Mouse (Mus musculus): ENCODE data around the gene Anks1. TPM values are rescaled to one million over a fixed set of nuclear protein-coding genes. Genes with fewer than 3 reads are reported as not detected.

Gene Anks1
- polyA plus RNA-seq, 1 experiment from 2014 or later: 15.5 TPM

GRCm38 (mm10) chr17:28070256-28070655 lies 161.2 kb downstream of the Anks1 start:
- no peak overlapping the region for H3K4me3 ChIP-seq
- 0 out of 2 replicates have a peak, but pooled peaks cover 6% of the 10 kb centered on the region for H3K27me3 ChIP-seq (ENCODE audit: low read depth, poor library complexity, severe bottlenecking)
- peaks cover 12% of the 10 kb centered on the region for H3K4me1 ChIP-seq
- no peak for DNase-seq (ENCODE audit: low spot score)
- H3K9me3 ChIP-seq (replicated peaks): no peaks in the 10 kb centered on the region
- no peak overlapping the region for H3K27ac ChIP-seq
- 93% methylated on average over 13 of the region's 13 CpGs for WGBS
- no peaks in the 10 kb centered on the region for H3K36me3 ChIP-seq

- Histone ChIP-seq H3K27ac (no peak overlapping the region), H3K36me3 (no peaks in the 10 kb centered on the region), H3K4me3 (no peak overlapping the region), H3K9me3 (replicated peaks) (no peaks in the 10 kb centered on the region), H3K27me3 (ENCODE audit: low read depth, poor library complexity, severe bottlenecking) (peaks cover 6% of the 10 kb centered on the region; the same call in 1 of the 2 replicates), H3K4me1 (peaks cover 6% of the 10 kb centered on the region; the same call in 1 of the 2 replicates)
- DNase-seq (ENCODE audit: low spot score): no peak
- WGBS: 75% methylated on average over 2 of the region's 2 CpGs
Observed at GRCm38 (mm10) chr17:28072730-28073129, 163.6 kb downstream of the Anks1 start.

GRCm38 (mm10) chr17:28074486-28074885 lies 165.4 kb downstream of the Anks1 start:
- no peak overlapping the region for H3K27ac ChIP-seq
- DNase-seq (ENCODE audit: low spot score): no peak
- H3K4me3 ChIP-seq: no peak overlapping the region
- peaks cover 6% of the 10 kb centered on the region; the same call in 1 of the 2 replicates for H3K27me3 ChIP-seq (ENCODE audit: low read depth, poor library complexity, severe bottlenecking)
- H3K4me1 ChIP-seq: peaks cover 5% of the 10 kb centered on the region
- WGBS: 77% methylated on average over 7 of the region's 7 CpGs
- H3K9me3 ChIP-seq (replicated peaks): no peaks in the 10 kb centered on the region
- H3K36me3 ChIP-seq: no peaks in the 10 kb centered on the region

GRCm38 (mm10) chr17:28078028-28078427 lies 168.9 kb downstream of the Anks1 start:
- peaks cover 12% of the 10 kb centered on the region for H3K27me3 ChIP-seq (ENCODE audit: low read depth, poor library complexity, severe bottlenecking)
- no peaks in the 10 kb centered on the region for H3K9me3 ChIP-seq (replicated peaks)
- no peak for DNase-seq (ENCODE audit: low spot score)
- H3K27ac ChIP-seq: no peak overlapping the region
- no peak overlapping the region for H3K4me3 ChIP-seq
- 84% methylated on average over 9 of the region's 9 CpGs for WGBS
- peaks cover 23% of the 10 kb centered on the region for H3K4me1 ChIP-seq
- no peaks in the 10 kb centered on the region for H3K36me3 ChIP-seq

- peak; percentile 95 for DNase-seq (ENCODE audit: low spot score)
- Histone ChIP-seq H3K36me3 (no peaks in the 10 kb centered on the region), H3K27ac (peak overlapping the region; percentile 79), H3K27me3 (ENCODE audit: low read depth, poor library complexity, severe bottlenecking) (peaks cover 21% of the 10 kb centered on the region), H3K4me3 (peak overlapping the region; percentile 70), H3K9me3 (replicated peaks) (no peaks in the 10 kb centered on the region), H3K4me1 (peaks cover 37% of the 10 kb centered on the region)
- WGBS: 1% methylated on average over 25 of the region's 25 CpGs
Observed at GRCm38 (mm10) chr17:28079618-28080017, 170.5 kb downstream of the Anks1 start.

- H3K27ac ChIP-seq: peak within 1 kb of the TSS; percentile 79
- H3K4me1 ChIP-seq: peaks cover 43% of the 10 kb centered on the region
- H3K27me3 ChIP-seq (ENCODE audit: low read depth, poor library complexity, severe bottlenecking): peaks cover 21% of the 10 kb centered on the region
- DNase-seq (ENCODE audit: low spot score): peak; percentile 83
- no peaks in the 10 kb centered on the region for H3K9me3 ChIP-seq (replicated peaks)
- WGBS: 2% methylated on average over 56 of the region's 57 CpGs
- no peaks in the 10 kb centered on the region for H3K36me3 ChIP-seq
- H3K4me3 ChIP-seq: peak within 1 kb of the TSS; percentile 70
Observed at GRCm38 (mm10) chr17:28080045-28080816, 171.1 kb downstream of the Anks1 start, which contains the start of gene Tcp11. TSS of gene Tcp11 (minus strand) at chr17:28080639.

GRCm38 (mm10) chr17:28080817-28081165 lies 171.7 kb downstream of the Anks1 start:
- Histone ChIP-seq H3K4me3 (peak overlapping the region; percentile 70), H3K4me1 (peaks cover 49% of the 10 kb centered on the region), H3K27ac (peak overlapping the region; percentile 79), H3K9me3 (replicated peaks) (no peaks in the 10 kb centered on the region), H3K27me3 (ENCODE audit: low read depth, poor library complexity, severe bottlenecking) (peaks cover 21% of the 10 kb centered on the region), H3K36me3 (no peaks in the 10 kb centered on the region)
- 16% methylated on average over 9 of the region's 9 CpGs for WGBS
- DNase-seq (ENCODE audit: low spot score): no peak

- 61% methylated on average over 9 of the region's 9 CpGs for WGBS
Observed at GRCm38 (mm10) chr17:28081385-28081784, 172.3 kb downstream of the Anks1 start.

GRCm38 (mm10) chr17:28081856-28082255 lies 172.8 kb downstream of the Anks1 start:
- Histone ChIP-seq H3K4me3 (no peak overlapping the region), H3K27ac (no peak overlapping the region), H3K36me3 (no peaks in the 10 kb centered on the region), H3K27me3 (ENCODE audit: low read depth, poor library complexity, severe bottlenecking) (peaks cover 21% of the 10 kb centered on the region; the same call in 1 of the 2 replicates), H3K9me3 (replicated peaks) (no peaks in the 10 kb centered on the region), H3K4me1 (peaks cover 58% of the 10 kb centered on the region)
- DNase-seq (ENCODE audit: low spot score): no peak
- 93% methylated on average over 7 of the region's 7 CpGs for WGBS

More at GRCm38 (mm10) chr17:28081385-28081784, 172.3 kb downstream of the Anks1 start:
- H3K27me3 ChIP-seq (ENCODE audit: low read depth, poor library complexity, severe bottlenecking): peaks cover 21% of the 10 kb centered on the region
- no peaks in the 10 kb centered on the region for H3K36me3 ChIP-seq
- H3K4me1 ChIP-seq: peaks cover 55% of the 10 kb centered on the region
- no peak for DNase-seq (ENCODE audit: low spot score)
- no peaks in the 10 kb centered on the region for H3K9me3 ChIP-seq (replicated peaks)
- H3K27ac ChIP-seq: no peak overlapping the region
- no peak overlapping the region for H3K4me3 ChIP-seq

- Histone ChIP-seq H3K36me3 (no peaks in the 10 kb centered on the region), H3K9me3 (replicated peaks) (no peaks in the 10 kb centered on the region), H3K27ac (no peak overlapping the region), H3K4me3 (no peak overlapping the region), H3K4me1 (peaks cover 65% of the 10 kb centered on the region), H3K27me3 (ENCODE audit: low read depth, poor library complexity, severe bottlenecking) (peaks cover 21% of the 10 kb centered on the region; the same call in 1 of the 2 replicates)
- DNase-seq (ENCODE audit: low spot score): no peak
- 66% methylated on average over 13 of the region's 13 CpGs for WGBS
Observed at GRCm38 (mm10) chr17:28082863-28083262, 173.8 kb downstream of the Anks1 start.

- DNase-seq (ENCODE audit: low spot score): no peak
- H3K27ac ChIP-seq: peak overlapping the region; percentile 66
- H3K4me3 ChIP-seq: peak overlapping the region; percentile 6; the same call in 1 of the 2 replicates
- H3K9me3 ChIP-seq (replicated peaks): no peaks in the 10 kb centered on the region
- H3K27me3 ChIP-seq (ENCODE audit: low read depth, poor library complexity, severe bottlenecking): peaks cover 21% of the 10 kb centered on the region; the same call in 1 of the 2 replicates
- 18% methylated on average over 22 of the region's 22 CpGs for WGBS
- H3K36me3 ChIP-seq: no peaks in the 10 kb centered on the region
- H3K4me1 ChIP-seq: peaks cover 64% of the 10 kb centered on the region
Observed at GRCm38 (mm10) chr17:28084395-28084905, 175.3 kb downstream of the Anks1 start.

- Histone ChIP-seq H3K4me3 (peak overlapping the region; percentile 26; the same call in 1 of the 2 replicates), H3K27ac (peak overlapping the region; percentile 66), H3K4me1 (peaks cover 59% of the 10 kb centered on the region), H3K9me3 (replicated peaks) (no peaks in the 10 kb centered on the region), H3K36me3 (no peaks in the 10 kb centered on the region), H3K27me3 (ENCODE audit: low read depth, poor library complexity, severe bottlenecking) (peaks cover 20% of the 10 kb centered on the region; the same call in 1 of the 2 replicates)
- DNase-seq (ENCODE audit: low spot score): peak; percentile 99
- 2% methylated on average over 16 of the region's 16 CpGs for WGBS
Observed at GRCm38 (mm10) chr17:28084964-28085363, 175.9 kb downstream of the Anks1 start.

GRCm38 (mm10) chr17:28087430-28087829 lies 178.3 kb downstream of the Anks1 start:
- 26% methylated on average over 5 of the region's 5 CpGs for WGBS
- no peak for DNase-seq (ENCODE audit: low spot score)

More at GRCm38 (mm10) chr17:28087430-28087829, 178.3 kb downstream of the Anks1 start:
- Histone ChIP-seq H3K4me1 (peaks cover 48% of the 10 kb centered on the region), H3K27me3 (ENCODE audit: low read depth, poor library complexity, severe bottlenecking) (peaks cover 12% of the 10 kb centered on the region; the same call in 1 of the 2 replicates), H3K9me3 (replicated peaks) (no peaks in the 10 kb centered on the region), H3K27ac (peak overlapping the region; percentile 75), H3K4me3 (no peak overlapping the region), H3K36me3 (no peaks in the 10 kb centered on the region)
